Mouse (Mus musculus) T-cell, adult 2 months (primary cell): ENCODE data around the gene Klhl5.

Source experiments
- DNase-seq: peaks from one replicate; pipeline ENCODE4 v3.0.0; 2022; ENCODE audit warnings: low spot score

The Klhl5 gene

DNA sequence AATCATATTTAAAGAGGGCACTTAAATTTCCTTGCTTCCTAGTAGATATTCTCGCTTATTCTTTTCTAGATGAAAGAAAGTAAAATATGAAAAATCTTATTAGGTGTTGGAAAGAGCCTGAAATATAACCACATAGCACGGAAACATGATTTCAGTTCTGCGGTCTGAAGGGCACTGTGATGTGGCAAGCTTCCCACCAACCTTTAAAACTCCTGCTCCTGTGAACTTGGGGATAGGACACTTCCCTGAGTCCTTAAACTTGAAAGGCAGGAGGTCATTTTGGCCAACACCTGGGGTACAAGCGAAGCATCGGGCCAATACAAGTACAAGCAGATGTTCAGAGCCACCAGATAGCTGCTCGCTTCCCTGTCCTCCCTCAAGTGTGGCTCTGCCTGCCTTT, 42.4 kb downstream of the Klhl5 start:
- no peak for DNase-seq

DNA sequence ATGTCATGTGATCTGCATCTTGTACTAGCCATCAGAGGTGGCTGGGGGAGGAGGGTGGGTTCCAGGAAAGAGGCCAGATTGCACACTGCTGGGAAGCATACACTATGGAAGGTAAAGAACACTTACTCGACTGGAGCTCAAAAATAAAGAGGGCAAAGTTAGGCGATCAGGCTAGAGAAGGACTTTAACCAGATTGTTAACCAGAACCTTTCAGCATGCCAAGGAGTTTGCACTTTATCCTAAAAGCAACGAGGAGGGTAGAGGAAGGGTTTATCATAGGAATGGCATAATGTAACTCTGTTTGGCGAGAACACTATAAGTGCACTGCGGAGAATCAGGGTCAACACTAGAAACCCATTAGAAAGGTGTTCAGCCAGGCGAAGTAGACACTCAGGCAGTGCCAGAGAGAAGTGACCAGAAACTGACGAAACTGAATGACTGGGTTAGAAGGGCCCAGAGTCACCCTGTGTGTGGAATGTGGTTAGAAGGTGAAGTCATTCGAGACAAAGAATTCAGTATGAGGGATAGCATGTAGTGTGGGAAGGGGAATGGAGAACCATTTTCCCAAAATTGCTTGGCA, 43.1 kb downstream of the Klhl5 start:
- no peak for DNase-seq

DNA sequence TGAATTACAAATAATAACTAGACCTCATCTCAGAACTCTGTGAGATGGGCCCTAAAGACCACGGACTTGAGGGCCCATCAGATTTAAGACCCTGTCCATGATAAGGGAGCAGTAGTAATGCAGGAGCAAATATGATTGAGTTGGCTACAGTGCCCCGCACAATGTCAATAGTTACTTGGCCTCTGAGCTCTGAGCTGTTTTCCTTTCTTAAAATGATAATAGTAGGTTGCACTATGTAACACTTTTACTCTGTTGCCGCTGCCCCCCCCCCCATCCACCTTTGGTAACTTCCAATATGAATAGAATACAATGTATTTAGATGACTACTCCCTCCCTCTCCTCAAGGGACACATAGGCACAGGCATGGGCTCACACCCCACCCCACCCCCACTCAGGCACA, 43.9 kb downstream of the Klhl5 start:
- no peak for DNase-seq

DNA sequence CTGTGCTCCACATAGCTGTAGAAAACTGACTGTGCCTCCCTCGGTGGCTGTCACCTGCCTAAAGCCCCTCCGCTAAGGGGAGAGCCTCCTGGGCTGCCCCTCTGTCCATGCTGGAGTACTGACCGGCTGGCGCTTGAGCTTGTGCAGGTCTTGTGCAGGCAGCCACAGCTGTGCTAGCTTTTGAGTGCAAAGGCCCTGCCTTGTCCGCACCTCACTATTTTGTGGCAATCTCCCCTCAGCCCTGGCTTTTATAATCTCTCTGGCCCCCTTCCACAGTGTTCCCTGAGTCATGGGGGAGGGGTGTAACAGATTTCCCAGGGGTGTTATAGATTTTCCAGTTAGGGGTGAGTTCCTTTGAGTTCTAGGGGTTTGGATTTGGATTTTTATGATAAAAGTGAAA, 44.4 kb downstream of the Klhl5 start:
- DNase-seq, result no peak

DNA sequence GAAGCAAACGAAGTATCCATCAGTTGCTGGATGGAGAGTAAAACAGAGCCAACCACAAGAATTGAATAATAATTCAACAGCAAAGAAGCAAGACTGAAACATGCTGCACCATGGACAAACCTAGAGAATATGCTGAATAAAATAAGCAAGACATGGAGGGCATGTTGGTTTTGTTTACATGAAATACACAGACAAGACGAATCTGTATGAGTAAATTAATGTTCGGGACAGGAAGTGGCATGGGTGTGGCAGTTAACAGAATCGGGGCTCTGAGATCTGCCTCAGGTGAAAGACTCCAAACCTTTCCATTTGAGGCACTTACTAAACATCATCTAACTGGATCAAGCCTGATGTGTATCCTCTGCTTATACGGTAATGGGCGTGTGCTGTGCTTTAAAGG, 46.9 kb downstream of the Klhl5 start:
- no peak for DNase-seq

DNA sequence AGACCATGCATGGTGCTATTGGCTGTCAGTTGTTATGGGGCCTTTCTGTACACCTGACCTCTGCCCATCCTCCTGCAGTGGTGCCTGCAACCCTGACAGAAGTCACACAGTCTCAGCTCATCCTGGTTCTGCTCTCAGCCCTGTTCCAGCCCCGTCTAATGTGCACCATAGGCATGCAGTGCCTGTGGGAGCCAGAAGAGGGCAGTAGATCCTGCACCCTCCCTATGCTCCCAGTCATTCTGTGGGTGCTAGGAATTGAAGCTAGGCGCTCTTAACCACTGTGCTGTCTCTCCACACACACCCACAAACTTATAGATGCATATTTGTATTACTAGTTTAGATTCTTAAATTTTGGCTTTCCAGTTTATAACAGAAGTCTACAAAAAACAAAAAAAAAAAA, 49.5 kb downstream of the Klhl5 start:
- peak; percentile 28 for DNase-seq

DNA sequence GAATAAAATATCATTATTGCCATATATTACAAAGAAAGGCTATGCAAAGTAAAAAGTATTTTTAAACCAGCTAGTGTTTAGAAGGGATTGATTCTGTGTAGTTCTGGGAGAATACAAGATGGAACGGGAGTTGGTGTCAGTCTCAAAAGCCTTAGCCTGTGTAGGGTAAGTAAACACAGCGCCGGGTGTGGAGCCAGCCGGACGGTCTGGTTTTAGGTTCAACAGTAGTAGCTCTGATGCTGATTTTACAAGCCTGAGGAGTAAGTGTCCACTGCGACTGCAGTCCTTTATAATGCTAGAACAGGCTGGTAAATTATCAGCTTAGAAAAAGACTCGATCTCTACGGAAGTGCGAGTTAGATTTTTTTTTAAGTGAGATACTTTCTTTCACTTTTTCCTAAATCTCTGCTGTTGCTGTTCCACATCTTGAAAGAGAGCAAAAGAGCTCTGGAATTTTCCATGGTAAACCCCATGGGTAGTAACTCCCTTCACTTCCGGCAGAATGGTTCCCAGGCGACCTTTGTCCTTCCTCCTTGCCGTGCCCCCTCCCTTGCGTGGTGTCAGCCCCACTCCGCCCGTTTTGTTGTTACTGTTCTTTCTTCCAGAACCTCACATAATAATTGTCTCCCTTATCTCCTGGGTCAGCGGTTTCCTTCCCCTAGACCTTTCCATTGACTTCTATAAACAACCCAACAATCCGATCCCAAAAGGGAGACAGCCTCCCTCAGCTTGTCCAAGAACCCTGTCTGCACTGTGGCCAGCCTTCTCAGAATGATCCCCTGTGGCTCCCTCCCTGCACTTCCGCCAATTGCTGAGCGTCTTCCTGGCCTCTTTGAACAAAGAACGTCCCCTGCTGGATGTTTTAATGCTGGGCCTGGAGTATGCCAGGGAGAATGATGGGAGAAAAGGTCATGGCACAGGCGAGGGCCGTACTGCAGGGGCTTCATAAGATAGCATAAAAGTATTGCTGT, 50.4 kb downstream of the Klhl5 start:
- DNase-seq, result no peak

DNA sequence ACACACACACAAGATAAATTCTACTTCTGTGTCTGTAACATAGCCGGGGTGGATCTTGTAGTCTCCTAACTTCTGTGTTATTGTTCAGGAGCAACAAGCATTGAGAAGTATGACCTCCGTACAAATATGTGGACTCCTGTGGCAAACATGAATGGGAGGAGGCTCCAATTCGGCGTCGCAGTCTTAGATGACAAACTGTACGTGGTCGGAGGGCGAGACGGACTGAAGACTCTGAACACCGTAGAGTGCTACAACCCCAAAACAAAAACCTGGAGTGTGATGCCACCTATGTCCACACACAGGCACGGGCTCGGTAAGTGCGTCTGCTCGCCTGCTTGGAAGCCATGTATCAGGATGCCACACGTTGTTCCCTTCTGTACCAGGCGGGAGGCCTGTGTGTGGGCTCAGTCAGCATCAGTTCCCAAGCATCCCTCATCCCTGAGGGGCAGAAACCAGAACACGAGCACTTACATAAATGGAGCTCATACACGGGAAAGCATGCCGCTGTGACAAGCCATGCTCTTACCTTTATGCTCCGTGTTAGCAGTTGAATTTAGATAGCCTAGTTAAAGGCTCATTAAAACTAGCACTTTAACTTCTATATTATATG, 51.5 kb downstream of the Klhl5 start:
- DNase-seq, result no peak

DNA sequence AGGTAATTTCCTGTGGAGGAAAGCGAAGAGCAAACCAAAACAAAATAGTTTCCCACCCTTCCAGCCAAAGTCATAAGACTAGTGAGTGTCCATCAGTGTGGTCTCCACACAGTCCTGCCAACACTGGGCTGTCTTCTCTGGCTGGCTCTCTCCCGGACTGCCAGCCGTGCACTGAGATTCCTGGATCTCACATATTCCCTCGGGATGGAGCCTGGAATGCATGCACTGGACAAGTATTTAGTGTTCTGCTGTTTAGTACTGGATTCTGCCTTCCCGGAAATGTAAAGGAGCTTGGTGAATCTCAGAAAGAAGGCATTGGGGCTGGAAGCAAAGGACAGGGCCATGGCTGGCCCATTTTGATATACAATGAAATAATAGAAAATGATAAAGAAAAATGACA, 55.7 kb downstream of the Klhl5 start:
- DNase-seq, result no peak

DNA sequence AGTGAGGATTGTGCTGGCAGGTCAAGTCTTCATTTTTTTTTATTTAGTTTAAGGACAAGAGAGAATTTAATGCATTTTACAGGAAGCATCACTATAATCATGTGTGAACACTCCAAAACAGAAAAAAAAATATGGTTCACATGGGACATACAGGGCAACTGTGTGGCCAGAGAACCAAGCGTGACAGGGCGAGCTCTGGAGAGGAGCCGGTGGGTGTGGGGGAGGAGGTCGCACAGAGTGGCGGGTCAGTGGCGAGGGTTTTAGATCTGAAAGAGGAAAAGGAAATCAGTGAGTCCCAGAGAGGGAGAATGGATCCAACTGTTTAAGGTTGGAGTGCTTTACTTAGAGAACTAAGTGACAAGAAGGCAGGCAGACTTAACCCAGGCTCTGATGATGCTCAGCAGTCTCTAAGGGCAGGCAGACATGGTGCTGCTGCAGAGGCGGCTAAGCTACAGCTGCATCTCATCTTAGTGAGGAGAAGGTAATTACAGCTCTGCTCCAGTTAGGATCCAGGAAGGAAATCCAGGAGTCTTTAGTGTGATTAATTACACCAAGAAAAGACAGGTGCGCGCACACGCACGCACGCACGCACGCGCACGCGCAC, 56.3 kb downstream of the Klhl5 start:
- no peak for DNase-seq

DNA sequence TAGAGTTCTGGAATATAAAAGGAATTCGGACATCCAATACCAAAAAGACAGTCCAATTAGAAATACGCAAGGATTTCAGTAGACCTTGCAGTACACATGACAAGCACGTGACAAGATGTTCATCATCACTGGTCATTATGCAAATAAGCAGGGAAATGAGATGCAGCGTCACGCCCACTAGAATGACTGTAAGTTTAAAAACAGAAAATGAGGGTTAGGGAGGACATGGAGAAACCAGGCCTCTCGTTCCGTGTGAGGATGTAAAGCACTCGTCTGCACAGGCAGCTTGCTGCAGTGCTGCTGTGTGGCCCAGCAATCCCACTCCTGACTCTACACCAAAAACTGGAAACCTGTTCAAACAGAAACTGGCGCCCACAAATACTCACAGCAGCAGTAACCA, 62.9 kb downstream of the Klhl5 start:
- no peak for DNase-seq

DNA sequence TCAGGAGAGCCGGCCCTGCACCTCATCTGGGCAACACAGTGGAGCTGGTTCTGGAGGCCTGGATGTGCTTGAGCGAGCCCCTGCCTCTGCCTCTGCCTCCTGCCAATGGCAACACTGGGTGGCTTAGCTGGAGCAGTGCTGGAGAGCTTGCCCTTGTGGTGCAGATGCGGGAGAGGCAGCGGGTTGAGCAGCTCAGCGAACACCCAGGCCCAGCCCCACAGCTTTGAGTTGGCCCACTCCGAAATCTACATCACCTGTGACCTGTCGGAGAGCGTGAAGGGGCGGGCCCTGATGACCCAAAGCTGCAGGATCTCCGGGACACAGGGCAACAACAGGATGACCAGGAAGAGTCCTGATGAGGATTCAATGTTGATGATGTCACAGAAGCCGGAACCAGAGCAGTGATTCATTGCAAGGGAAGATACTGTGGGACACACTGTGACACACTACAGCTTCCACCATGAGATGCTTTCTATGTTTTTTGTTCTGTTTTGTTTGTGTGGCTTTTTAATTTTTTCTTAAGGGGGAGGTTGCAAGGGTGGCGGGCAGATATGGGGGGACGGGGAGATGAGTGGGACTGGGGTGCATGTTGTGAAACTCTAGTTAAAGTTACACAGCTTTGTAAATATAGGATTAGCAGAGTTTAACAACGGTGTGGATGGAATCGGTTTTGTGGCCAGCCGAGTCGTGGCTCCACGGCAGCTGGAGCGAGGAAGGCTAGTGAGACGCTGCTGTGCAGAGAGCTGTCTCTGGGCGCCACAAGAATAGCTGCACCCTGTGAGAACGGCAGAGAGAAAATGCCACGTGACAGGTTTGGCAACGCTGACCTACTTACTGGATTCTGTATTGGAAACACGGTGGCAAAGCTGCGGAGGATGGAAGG, 67.9 kb downstream of the Klhl5 start:
- no peak for DNase-seq

DNA sequence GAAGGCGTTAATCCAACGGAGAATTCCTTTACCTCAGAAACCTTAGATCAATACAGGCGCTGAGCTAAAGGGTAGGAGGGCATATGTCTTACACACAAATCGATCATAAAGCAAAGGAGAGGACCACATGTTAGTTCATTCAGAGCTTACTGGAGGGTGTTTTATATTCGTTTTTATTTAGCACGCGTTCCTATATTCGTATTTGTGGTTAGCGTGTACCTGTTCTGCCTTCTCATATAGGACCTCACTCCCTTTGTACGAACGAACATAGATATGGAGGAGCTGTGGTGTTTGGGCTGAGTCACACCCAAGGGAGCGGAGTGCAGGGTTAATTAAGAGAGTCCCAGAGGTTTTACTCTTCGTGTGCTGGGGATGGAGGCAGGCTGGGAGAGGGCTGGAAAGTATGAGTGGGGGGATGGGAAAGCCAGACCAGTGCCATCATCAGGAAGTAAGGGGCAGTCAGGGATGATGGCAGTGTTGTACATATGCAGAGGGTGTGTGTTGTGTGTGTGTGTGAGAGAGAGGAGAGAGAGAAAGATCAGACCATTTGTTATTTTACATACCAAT, 68.7 kb downstream of the Klhl5 start:
- DNase-seq, result no peak

DNA sequence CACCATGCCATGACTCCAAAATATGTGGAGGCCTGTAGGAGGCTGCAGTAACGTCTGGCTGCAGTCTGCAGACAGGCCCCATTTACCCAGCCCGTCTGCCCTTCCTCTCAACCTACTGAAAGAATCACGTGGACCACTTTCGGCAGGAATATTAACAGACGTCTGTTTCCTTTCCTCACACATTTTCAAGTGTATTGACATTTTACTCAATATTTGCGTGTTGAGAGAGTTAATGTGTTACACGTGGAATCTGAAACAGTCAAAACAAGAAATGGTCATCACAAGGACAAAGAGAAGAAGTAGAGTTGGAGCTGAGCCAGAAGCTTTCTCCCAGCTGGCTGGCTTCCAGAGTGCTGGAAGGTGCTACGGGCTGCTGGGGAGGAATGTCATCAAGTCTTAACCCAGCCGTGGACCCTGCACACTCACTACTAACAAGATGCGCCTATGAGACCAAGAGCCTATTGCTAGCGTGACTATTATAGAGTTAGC, 69.7 kb downstream of the Klhl5 start:
- no peak for DNase-seq

DNA sequence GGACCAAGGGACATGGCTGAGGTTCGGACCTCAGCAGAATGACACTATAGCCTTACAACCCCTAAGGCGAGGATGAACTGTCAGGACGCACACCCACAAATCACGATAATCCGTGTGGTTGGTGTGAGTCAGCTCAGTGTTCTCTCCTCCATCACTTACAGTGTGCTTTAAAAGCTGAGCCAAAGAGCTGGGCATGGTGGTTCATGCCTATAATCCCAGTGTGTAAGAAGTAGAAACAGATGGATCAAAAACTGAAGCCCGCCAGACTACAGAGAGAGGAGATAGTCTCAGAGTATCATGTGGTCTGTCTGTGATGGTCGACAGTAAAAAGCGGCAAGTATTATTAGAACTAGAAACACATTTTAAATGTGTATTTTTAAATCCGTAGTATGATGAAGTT, 71.1 kb downstream of the Klhl5 start:
- DNase-seq, result no peak

DNA sequence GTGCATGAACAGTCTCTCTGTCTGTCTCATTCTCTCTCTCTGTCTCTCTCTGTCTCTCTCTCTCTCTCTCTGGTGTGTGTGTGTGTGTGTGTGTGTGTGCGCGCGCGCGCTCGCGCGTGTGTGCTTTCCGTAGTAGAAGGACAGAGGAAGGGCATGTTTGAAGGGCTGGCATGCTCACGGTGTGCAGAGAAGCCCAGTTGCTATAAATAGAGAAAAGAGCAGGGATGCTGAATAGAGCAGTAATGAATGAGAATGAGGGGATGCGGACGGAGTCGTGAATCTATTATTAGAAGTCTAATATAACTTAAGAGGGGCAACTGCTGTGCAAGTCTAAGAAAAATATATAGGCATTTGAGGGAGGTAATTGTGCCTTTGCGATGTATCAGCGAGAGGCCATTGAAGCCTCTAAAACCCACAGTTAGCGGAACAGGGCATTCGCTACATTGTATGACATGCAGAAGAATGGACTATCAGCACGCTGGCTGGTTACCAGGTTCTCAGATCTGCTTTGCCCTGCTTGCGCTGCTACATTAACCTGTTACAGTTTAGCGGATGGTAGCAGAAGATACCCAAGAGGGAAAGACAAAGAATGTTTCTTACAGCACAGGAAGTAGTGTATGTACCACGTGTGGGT, 73.9 kb downstream of the Klhl5 start:
- no peak for DNase-seq

DNA sequence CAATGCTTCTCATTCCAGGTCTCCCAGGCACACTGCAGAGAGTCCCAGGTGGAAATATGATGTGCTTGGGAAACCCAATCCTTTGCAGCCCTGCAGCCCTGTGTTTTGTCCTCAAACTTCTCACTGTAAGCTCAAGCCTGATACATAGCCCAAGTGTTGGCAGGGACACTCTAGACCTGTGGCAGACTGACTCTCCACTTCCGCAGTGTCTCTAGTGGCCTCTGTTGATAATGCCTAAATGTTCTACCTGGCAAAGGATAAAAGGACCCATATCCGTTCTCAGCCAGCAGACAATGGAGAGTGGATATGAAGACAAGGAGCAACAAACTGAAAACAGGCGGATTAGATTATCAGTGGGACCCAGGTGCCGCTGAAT, 74.4 kb downstream of the Klhl5 start:
- no peak for DNase-seq

DNA sequence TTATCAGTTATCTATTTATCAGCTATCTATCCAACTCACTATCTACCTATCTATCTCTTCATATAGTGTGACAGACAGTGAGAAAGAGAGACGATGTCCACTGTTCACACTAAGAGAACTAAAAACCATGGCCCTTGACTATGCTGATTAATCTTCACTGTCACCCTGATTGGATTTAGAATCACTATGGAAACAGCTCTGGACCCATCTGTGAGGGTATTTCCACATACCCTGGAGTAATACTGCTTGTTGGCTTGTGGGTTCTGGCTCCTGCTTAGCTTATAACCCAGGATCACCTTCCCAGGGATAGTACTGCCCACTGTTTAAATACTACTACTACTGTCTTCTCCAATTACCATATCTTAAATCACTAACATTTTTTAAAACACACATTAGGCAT, 74.9 kb downstream of the Klhl5 start:
- DNase-seq, result no peak

DNA sequence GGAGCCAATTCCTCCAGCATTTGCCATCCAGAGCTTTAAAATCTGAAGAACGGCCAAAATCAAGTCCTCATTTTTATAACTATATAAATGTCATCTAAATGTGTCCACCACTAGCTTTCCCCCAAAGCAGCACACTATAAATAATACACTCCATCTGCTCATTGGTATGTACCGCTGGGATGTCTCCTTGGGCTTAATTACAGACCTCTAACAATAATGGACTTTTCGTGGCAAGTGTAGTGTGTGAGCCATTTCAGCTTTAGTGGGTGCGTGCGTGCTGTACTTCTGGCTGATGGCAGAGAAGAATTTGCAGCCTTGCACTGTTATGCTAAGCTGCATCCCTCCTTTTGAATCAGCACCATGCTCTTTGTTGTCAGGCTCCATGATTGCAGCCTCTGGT, 84.3 kb downstream of the Klhl5 start:
- no peak for DNase-seq

DNA sequence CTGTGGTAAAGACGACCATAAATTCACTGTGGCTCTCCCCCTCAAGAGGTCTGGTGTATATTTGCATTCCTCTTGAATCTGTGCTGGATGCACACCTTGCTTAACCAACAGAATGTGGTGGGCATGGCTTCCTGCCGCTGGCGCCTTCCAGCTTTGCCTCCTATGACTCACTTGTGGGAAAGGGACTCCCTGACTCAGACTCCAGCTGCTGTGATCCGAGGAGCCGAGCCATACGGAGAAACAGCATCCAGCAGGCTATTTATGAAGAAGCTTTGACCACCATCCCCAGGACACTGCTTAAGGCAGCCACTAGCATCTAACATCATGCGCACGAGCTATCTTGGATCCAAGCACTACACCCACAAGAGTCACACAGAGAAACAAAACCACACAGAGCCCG, 87.1 kb downstream of the Klhl5 start:
- no peak for DNase-seq
